Mouse (Mus musculus) liver, adult 2 months (tissue): ENCODE measurements around the gene Alox5. TPM values are rescaled to one million over a fixed set of nuclear protein-coding genes. Genes with fewer than 3 reads are reported as not detected.

Experiments
- DNase-seq: peaks from one replicate; pipeline ENCODE4 v3.0.0-alpha.2; 2011; ENCODE audit warnings: low read depth, low spot score; ENCODE audit errors: extremely low read depth
- H3K27ac ChIP-seq: fragments of 200-500 bp; replicated peaks from 2 replicates; pipeline ENCODE4 v1.5.1; 2012; ENCODE audit warnings: low read depth, mild to moderate bottlenecking, control low read depth, inconsistent platforms, low read length; ENCODE audit not compliant: insufficient read depth
- H3K27me3 ChIP-seq: fragments of 200-500 bp; 2 replicates; pipeline ENCODE4 v1.6.1; 2012; ENCODE audit warnings: mild to moderate bottlenecking, moderate library complexity, low read length, inconsistent platforms; ENCODE audit not compliant: control insufficient read depth, insufficient read depth
- H3K36me3 ChIP-seq: fragments of 200-500 bp; 2 replicates; pipeline ENCODE4 v1.6.1; 2012; ENCODE audit warnings: low read length, inconsistent platforms; ENCODE audit not compliant: control insufficient read depth, insufficient read depth
- H3K4me1 ChIP-seq: fragments of 200-500 bp; 2 replicates; pipeline ENCODE4 v1.6.1; 2011; ENCODE audit warnings: low read length; ENCODE audit not compliant: control insufficient read depth, insufficient read depth
- H3K4me3 ChIP-seq: fragments of 200-500 bp; 2 replicates; pipeline ENCODE4 v1.5.1; 2011; ENCODE audit warnings: low read depth, mild to moderate bottlenecking, control low read depth, low read length, moderate library complexity; ENCODE audit not compliant: insufficient read depth
- H3K79me2 ChIP-seq: fragments of 200-500 bp; 2 replicates; pipeline ENCODE4 v1.6.1; 2012; ENCODE audit warnings: inconsistent platforms, mild to moderate bottlenecking, low read length, moderate library complexity; ENCODE audit not compliant: control insufficient read depth, insufficient read depth
- H3K9ac ChIP-seq: fragments of 200-500 bp; 2 replicates; pipeline ENCODE4 v1.6.1; 2012; ENCODE audit warnings: low read depth, mild to moderate bottlenecking, control low read depth, inconsistent platforms, low read length
- CTCF ChIP-seq: fragments of 200-500 bp; IDR thresholded peaks from 2 replicates; pipeline ENCODE4 v1.5.1; 2011; ENCODE audit warnings: low read depth, low read length, control low read depth
- POLR2A ChIP-seq: fragments of 200-500 bp; IDR thresholded peaks from 2 replicates; pipeline ENCODE4 v1.6.1; 2011; ENCODE audit warnings: low read length, control low read depth; ENCODE audit not compliant: insufficient read depth; ENCODE audit errors: extremely low read depth
- WGBS: fragments of 180-500 bp; shearing (Covaris S2); methylation state at CpG from one replicate; pipeline ENCODE4 v1.1.7; 2018; 5-methylcytosine and 5-hydroxymethylcytosine counted together
- polyA plus RNA-seq: library from polyadenylated mRNA; depleted of rRNA; stranded (reverse); fragments of >200 nt; gene quantifications from 2 replicates; pipeline ENCODE4 v1.2.3, GENCODE M21; 2012; rRNA removed
- total RNA-seq: library from RNA; depleted of rRNA; stranded (reverse); fragments of >200 nt; gene quantifications from 2 replicates; pipeline ENCODE4 v1.2.3, GENCODE M21; 2014; rRNA removed

Alox5 gene
- total and polyA plus RNA-seq, 2 experiments = 0.07 to 0.09 TPM

- Histone ChIP-seq H3K79me2 (peaks cover 24% of the 10 kb centered on the region; the same call in 1 of the 2 replicates), H3K27ac (no peak overlapping the region), H3K4me1 (peaks cover 4% of the 10 kb centered on the region; the same call in 1 of the 2 replicates), H3K36me3 (no peaks in the 10 kb centered on the region), H3K27me3 (no peaks in the 10 kb centered on the region), H3K4me3 (no peak overlapping the region), H3K9ac (no peak overlapping the region)
- no peak for TF ChIP-seq POLR2A
- WGBS = 97% methylated on average over 1 of the region's 1 CpGs
- no peak for DNase-seq
These were observed 91.2 kb downstream of the Alox5 start for GRCm38 (mm10) chr6:116369811-116370210.

GRCm38 (mm10) chr6:116367971-116368370, 93.0 kb downstream of the Alox5 start:
- WGBS = 77% methylated on average over 11 of the region's 11 CpGs
- Histone ChIP-seq H3K27ac (no peak overlapping the region), H3K4me1 (peaks cover 3% of the 10 kb centered on the region; the same call in 1 of the 2 replicates), H3K79me2 (peaks cover 17% of the 10 kb centered on the region; the same call in 1 of the 2 replicates), H3K9ac (no peak overlapping the region), H3K27me3 (no peaks in the 10 kb centered on the region), H3K36me3 (no peaks in the 10 kb centered on the region), H3K4me3 (no peak overlapping the region)
- TF ChIP-seq POLR2A (no peak), CTCF (no peak)
- DNase-seq = no peak

GRCm38 (mm10) chr6:116361993-116362392, 99.0 kb downstream of the Alox5 start:
- no peaks in the 10 kb centered on the region for H3K36me3 ChIP-seq
- H3K27me3 ChIP-seq = no peaks in the 10 kb centered on the region
- no peak overlapping the region for H3K9ac ChIP-seq
- no peaks in the 10 kb centered on the region for H3K4me1 ChIP-seq
- peaks cover 19% of the 10 kb centered on the region for H3K79me2 ChIP-seq
- H3K4me3 ChIP-seq = no peak overlapping the region
- no peak for TF ChIP-seq CTCF
- TF ChIP-seq POLR2A = no peak
- WGBS = 95% methylated on average over 4 of the region's 4 CpGs
- DNase-seq = no peak
- no peak overlapping the region for H3K27ac ChIP-seq

GRCm38 (mm10) chr6:116361463-116361862, 99.5 kb downstream of the Alox5 start:
- DNase-seq = no peak
- Histone ChIP-seq H3K4me3 (no peak overlapping the region), H3K27ac (no peak overlapping the region), H3K4me1 (no peaks in the 10 kb centered on the region), H3K27me3 (no peaks in the 10 kb centered on the region), H3K79me2 (peaks cover 21% of the 10 kb centered on the region), H3K9ac (no peak overlapping the region), H3K36me3 (no peaks in the 10 kb centered on the region)
- WGBS = 91% methylated on average over 3 of the region's 3 CpGs
- TF ChIP-seq CTCF (no peak), POLR2A (no peak)

Other genes starting within 250 kb of the Alox5 start
- 25.6 and 28.0 TPM in 2 replicates for gene Zfand4, start 197.0 kb downstream of the Alox5 start, total RNA-seq
- gene Zfand4, start 197.0 kb downstream of the Alox5 start, polyA plus RNA-seq = 3.1 and 4.0 TPM in 2 replicates
- gene March8, start 123.2 kb downstream of the Alox5 start, total RNA-seq = 97.5 and 100 TPM in 2 replicates
- 58.4 and 62.5 TPM in 2 replicates for gene March8, start 123.2 kb downstream of the Alox5 start, polyA plus RNA-seq
- gene Olfr211, start 27.9 kb upstream of the Alox5 start, total RNA-seq = not detected in 2 replicates
- gene Olfr211, start 27.9 kb upstream of the Alox5 start, polyA plus RNA-seq = not detected in 2 replicates
- not detected in 2 replicates for gene Olfr212, start 45.3 kb upstream of the Alox5 start, total RNA-seq
- gene Olfr212, start 45.3 kb upstream of the Alox5 start, polyA plus RNA-seq = not detected in 2 replicates
- not detected in 2 replicates for gene Olfr213, start 77.3 kb upstream of the Alox5 start, total RNA-seq
- gene Olfr213, start 77.3 kb upstream of the Alox5 start, polyA plus RNA-seq = not detected in 2 replicates
- gene Gm5580, start 90.0 kb upstream of the Alox5 start, total RNA-seq = not detected in 2 replicates
- not detected in 2 replicates for gene Gm5580, start 90.0 kb upstream of the Alox5 start, polyA plus RNA-seq
- not detected in 2 replicates for gene Olfr214, start 93.1 kb upstream of the Alox5 start, total RNA-seq
- not detected in 2 replicates for gene Olfr214, start 93.1 kb upstream of the Alox5 start, polyA plus RNA-seq
- gene Olfr215, start 123.0 kb upstream of the Alox5 start, total RNA-seq = not detected in 2 replicates
- gene Olfr215, start 123.0 kb upstream of the Alox5 start, polyA plus RNA-seq = not detected in 2 replicates
- gene Zfp422, start 167.8 kb upstream of the Alox5 start, total RNA-seq = 5.6 and 7.0 TPM in 2 replicates
- 6.6 and 7.0 TPM in 2 replicates for gene Zfp422, start 167.8 kb upstream of the Alox5 start, polyA plus RNA-seq
- gene Depp1, start 189.4 kb upstream of the Alox5 start, total RNA-seq = 125 and 199 TPM in 2 replicates
- 210 and 244 TPM in 2 replicates for gene Depp1, start 189.4 kb upstream of the Alox5 start, polyA plus RNA-seq
- gene Rassf4, start 212.8 kb upstream of the Alox5 start, total RNA-seq = 3.1 and 3.6 TPM in 2 replicates
- 1.3 and 2.2 TPM in 2 replicates for gene Rassf4, start 212.8 kb upstream of the Alox5 start, polyA plus RNA-seq